Mouse (Mus musculus) brain, embryonic 18.5 days (tissue): ENCODE measurements around the gene Sptssa.
A peak's percentile ranks its signal among the peaks of the same experiment; 100 is the strongest.
"Not testable (repeated sequence)": the region's sequence is repeated elsewhere in the genome, so short reads cannot be mapped to it uniquely, and the experiment has no call there.

Experiments used
- DNase-seq: peaks from one replicate; pipeline ENCODE4 v3.0.0-alpha.2; 2012; ENCODE audit warnings: low read depth, low spot score

Gene Sptssa

GRCm38 (mm10) chr12:54656396-54657171 is at the start of gene Sptssa:
Gene Sptssa, minus strand, starts transcription at chr12:54656573.
- peak; percentile 84 for DNase-seq

- DNase-seq: no peak
Measured at GRCm38 (mm10) chr12:54699394-54699793, 43.0 kb upstream of the Sptssa start.

GRCm38 (mm10) chr12:54697791-54698250 is 41.4 kb upstream of the Sptssa start:
- DNase-seq: no peak

- DNase-seq: no peak
Measured at GRCm38 (mm10) chr12:54697003-54697597, 40.7 kb upstream of the Sptssa start.

GRCm38 (mm10) chr12:54696242-54697002 is 40.0 kb upstream of the Sptssa start:
- peak; percentile 92 for DNase-seq

- peak; percentile 90 for DNase-seq
Measured at GRCm38 (mm10) chr12:54695511-54696241, 39.3 kb upstream of the Sptssa start, which contains the start of gene Eapp. Gene Eapp, minus strand, starts transcription at chr12:54695897.

GRCm38 (mm10) chr12:54694847-54695510 is 38.6 kb upstream of the Sptssa start:
- DNase-seq: no peak

GRCm38 (mm10) chr12:54689082-54689481 is 32.7 kb upstream of the Sptssa start:
- no peak for DNase-seq

GRCm38 (mm10) chr12:54683182-54683581 is 26.8 kb upstream of the Sptssa start:
- no peak for DNase-seq

- DNase-seq: no peak
Measured at GRCm38 (mm10) chr12:54676709-54677108, 20.3 kb upstream of the Sptssa start.

- DNase-seq: no peak
Measured at GRCm38 (mm10) chr12:54675396-54675795, 19.0 kb upstream of the Sptssa start.

- no peak for DNase-seq
Measured at GRCm38 (mm10) chr12:54671262-54671661, 14.9 kb upstream of the Sptssa start.

GRCm38 (mm10) chr12:54668141-54668540 is 11.8 kb upstream of the Sptssa start:
- no peak for DNase-seq

GRCm38 (mm10) chr12:54665526-54665925 is 9.2 kb upstream of the Sptssa start:
- no peak for DNase-seq

GRCm38 (mm10) chr12:54661470-54661869 is 5.1 kb upstream of the Sptssa start:
- not testable (repeated sequence) for DNase-seq

GRCm38 (mm10) chr12:54659901-54660300 is 3.5 kb upstream of the Sptssa start:
- DNase-seq: no peak

- no peak for DNase-seq
Measured at GRCm38 (mm10) chr12:54658425-54659092, 2.2 kb upstream of the Sptssa start.

GRCm38 (mm10) chr12:54657951-54658350 is 1.6 kb upstream of the Sptssa start:
- no peak for DNase-seq

GRCm38 (mm10) chr12:54657226-54657625 is 853 bp upstream of the Sptssa start:
- DNase-seq: no peak

GRCm38 (mm10) chr12:54656039-54656395 is 356 bp downstream of the Sptssa start:
- DNase-seq: peak; percentile 10
